Mouse (Mus musculus) brown adipose tissue, adult 24 weeks (tissue): ENCODE results near the gene Med6. TPM values are rescaled to one million over a fixed set of nuclear protein-coding genes. Genes with fewer than 3 reads are reported as not detected.

Experiments
- H3K27ac ChIP-seq: fragments of 200-500 bp; replicated peaks from 2 replicates; pipeline ENCODE4 v1.5.1; 2012; ENCODE audit warnings: low read depth, mild to moderate bottlenecking, low read length
- H3K4me1 ChIP-seq: fragments of 200-500 bp; 2 replicates; pipeline ENCODE4 v1.6.1; 2012; ENCODE audit warnings: low read length, mixed read lengths; ENCODE audit not compliant: control insufficient read depth, insufficient read depth, insufficient read length
- H3K4me3 ChIP-seq: fragments of 200-500 bp; 2 replicates; pipeline ENCODE4 v1.5.1; 2012; ENCODE audit warnings: low read depth, mild to moderate bottlenecking, low read length, moderate library complexity; ENCODE audit not compliant: insufficient read depth
- polyA plus RNA-seq: library from polyadenylated mRNA; stranded (reverse); fragments of >200 nt; gene quantifications from 2 replicates; pipeline ENCODE4 v1.2.4, GENCODE M21; 2012; ENCODE audit not compliant: missing spikeins, insufficient read depth, insufficient read length

Med6 gene
- 17.5 and 24.5 TPM in 2 replicates for polyA plus RNA-seq

DNA sequence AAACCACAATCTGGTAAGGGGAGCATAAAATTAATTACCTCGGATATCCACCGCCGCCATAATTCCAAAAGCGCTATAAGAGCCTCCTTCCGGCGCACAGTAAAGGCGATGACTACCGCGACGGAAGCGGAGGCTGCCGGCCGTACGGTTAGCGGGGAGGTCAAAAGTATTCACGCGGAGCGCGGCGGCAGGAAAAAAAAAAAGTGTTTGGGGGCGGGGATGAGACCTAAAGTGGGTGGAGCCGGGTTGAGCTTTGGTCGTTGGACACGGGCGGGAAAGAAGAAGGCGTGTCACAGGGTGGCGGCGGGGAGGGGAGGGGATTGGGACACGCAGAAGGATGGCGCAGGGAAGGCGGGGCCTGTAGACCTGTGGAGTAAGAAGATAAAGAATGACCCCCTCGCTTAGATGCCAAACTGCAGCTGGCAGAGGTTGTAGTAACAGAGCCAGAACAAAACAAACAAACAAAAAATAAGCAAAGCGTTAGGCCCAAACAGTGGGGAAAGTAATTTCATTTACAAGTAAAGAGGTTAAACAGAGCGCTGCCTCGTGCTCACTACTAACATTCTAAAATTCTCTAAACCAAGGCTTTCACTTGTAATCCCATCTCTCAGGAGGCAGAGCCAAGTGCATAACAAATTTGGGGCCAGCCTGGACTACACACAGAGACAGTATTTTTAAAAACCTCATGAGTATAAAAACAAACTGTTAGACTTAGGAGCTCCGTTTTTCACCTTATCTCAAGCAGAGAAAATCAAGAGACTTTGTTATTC is at the start of gene Med6:
Med6 (minus strand) TSS at position 107 of the 770 bp plus-strand sequence.
- H3K4me1 ChIP-seq: no peaks in the 10 kb centered on the region
- peak within 1 kb of the TSS; percentile 60 for H3K4me3 ChIP-seq
- no peak within 1 kb of the TSS; the same call in 1 of the 2 replicates for H3K27ac ChIP-seq

DNA sequence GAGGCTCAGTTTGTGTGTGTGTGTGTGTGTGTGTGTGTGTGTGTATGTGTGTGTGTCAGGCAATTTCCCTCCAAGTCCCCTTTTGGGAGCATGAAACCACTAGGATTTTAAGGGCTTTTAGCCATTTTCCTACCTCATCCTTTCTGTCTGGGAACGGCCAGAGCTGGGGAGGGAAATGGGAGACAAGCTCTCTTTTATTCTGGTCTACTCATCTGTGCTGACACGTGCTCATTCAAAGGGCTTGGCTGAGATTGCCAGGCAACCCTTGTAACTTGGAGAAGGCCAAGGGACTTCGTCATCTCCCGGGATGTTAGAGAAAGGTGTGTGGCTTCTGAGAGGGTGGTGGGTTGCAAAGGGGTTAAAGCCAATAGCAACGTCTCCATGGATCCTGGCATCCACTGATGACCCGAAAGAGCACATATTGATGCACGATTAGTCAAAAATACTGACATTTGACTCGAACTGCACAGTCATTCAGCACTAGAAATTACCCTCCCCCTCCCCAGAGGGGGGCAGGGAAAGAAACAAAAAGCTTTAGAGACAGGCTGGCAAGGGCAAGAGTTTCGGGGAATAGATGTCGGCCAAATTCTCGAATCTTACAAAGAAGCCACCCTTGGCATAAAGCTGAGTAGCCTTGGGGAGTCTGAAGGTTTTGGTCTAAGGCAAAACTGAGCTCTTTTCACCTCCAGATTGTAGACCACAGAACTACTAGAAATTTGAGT is 47.7 kb upstream of the Med6 start:
- Histone ChIP-seq H3K4me1 (no peaks in the 10 kb centered on the region), H3K4me3 (no peak overlapping the region), H3K27ac (no peak overlapping the region)

DNA sequence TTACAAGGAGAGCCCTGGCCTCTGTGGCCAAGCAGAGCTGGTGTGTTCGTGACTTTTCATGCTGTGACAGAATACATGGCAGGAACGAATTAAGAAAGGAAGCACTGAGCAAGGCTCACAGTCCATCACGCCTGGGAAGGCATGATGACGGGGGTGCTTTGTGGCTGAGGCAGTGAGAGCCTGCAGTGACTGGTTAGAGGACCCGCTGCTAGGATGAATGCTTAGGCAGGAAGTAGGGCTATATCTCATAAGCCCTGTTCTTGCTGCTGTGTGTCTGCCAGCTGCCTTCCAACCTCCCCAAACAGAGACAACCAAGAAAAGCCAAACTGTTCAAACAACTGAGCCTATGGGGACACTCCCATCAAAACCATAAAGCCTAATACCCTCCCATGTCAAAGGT is 45.8 kb upstream of the Med6 start:
- Histone ChIP-seq H3K4me1 (no peaks in the 10 kb centered on the region), H3K27ac (no peak overlapping the region), H3K4me3 (no peak overlapping the region)

DNA sequence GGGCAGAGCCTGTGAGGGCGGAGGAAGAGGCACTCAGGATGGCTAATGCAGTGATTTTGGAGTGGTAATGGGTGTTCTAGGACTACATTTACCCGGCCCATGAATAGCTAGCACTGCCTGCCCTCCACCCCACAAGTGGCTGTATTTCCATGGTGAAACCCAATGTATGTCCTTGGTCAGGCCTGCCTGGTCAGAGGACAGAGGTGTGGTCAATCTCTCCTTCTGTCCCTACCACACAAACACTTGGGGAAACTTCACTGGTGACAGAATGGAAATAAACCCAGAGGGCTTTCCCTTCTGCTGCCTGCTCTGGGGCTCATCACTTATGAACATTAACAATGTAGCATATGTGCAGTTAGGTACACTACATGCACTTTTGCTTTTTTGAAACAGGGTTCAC is 38.4 kb upstream of the Med6 start:
- Histone ChIP-seq H3K27ac (no peak overlapping the region), H3K4me3 (no peak overlapping the region), H3K4me1 (no peaks in the 10 kb centered on the region)

DNA sequence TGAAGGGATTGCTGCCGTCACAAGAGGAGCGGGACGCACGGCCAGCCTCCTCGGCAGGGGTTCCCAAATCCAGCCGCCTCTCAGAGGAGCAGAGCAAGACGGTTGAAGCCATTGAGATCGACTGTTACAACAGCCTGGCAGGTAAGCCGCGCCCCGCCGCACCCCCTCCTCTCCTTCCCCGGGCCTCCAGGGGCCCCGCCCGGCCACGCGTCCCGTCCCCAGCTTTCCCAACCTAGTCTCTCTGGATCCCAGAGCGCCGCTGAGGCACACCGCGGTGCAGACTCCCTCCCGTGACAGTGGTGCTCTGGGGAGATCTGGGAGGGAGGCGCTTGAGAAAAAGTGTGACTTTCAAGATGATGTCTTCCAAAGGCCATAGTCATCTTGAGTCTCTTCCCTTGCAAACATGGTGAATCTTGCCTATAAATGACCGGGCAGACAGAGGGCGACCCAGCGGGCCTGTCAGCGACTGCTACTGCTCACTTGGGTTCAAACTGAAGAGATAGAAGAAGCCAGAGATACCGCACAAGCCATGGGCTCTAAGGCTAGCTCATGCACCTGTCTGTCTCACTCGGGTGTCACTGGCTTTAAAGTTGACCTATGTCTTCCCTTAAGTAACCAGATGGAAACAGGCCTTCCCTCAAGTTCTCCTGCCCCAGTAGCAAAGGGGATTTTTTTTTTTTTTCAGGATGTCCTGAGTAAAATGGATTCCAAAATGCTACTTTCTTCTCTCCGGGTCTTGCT is 37.0 kb upstream of the Med6 start:
- Histone ChIP-seq H3K4me3 (peak overlapping the region; percentile 39), H3K27ac (no peak overlapping the region), H3K4me1 (no peaks in the 10 kb centered on the region)

DNA sequence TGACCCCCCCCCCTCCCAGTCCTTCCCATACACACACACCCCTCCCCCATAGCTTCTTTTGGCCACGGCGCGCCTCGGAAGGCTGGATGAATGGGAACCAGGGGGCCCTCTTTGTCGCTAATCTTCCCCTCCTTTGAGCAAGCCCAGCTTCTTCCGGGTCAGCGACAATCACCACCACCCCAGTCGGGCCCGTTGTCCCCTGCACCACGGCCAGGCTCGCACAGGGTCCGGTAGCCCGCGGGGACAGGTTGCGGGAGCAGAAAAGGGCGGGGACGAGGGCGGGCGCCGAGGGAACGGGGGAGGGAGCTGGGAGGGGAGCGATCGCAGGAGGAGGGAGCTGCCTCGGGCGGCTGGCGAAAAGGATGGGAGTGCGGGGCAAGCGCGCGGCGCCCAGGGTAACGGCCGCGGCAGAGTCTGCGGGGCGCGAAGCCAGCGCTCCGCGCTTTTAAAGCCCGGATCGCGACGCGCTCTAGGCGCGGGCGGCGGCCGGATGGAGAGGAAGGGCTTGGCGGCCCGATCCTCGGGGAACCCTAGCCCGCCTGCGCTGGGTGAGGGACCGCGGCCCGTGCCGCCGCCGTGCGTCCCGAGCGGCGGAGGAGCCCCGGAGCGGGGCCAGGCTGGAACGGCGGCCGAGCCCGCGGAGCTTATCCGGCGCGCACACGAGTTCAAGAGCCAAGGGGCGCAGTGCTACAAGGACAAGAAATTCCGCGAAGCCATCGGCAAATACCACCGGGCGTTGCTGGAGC is 36.3 kb upstream of the Med6 start, which contains the start of gene Ttc9:
Ttc9 (plus strand) TSS at position 335 of the 746 bp plus-strand sequence.
- H3K27ac ChIP-seq: no peak within 1 kb of the TSS
- peak within 1 kb of the TSS; percentile 39 for H3K4me3 ChIP-seq
- no peaks in the 10 kb centered on the region for H3K4me1 ChIP-seq

DNA sequence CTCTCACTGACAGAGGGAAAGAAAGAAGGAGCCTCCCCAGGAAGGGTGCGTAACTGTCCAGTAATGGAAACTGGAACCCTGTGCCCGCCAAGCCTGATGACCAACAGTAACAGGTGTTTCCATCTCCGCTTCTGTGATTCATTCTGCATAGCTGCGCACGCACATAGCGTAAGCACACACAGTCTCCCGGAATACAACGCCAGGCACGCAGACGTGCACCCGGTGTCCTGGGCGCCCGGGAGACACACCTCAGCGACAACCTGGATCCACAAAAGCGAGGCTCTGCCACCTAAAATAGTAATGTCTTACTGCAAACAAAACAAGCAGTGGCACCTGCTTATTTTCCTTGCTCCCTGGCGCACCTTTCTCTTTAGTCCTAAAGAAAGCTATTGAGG is 35.7 kb upstream of the Med6 start:
- Histone ChIP-seq H3K27ac (no peak overlapping the region), H3K4me1 (no peaks in the 10 kb centered on the region), H3K4me3 (no peak overlapping the region)

DNA sequence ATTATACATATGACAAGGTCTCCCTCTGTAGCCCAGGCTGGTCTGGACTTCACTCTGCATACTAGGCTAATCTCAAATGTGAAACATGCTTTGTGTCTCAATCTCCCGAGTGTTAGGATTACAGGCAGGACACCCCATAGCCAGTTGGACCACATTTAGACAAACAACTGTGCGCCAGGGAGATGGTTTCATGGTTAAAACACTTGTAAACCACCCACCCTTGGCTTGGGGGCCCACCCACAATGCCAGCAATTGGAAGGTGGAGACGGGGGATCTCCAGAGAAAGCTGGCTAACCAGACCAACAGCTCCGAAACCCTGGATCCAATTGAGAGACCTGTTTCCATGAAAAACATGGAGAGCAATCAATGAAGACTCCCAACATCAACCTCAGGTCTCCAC is 33.3 kb upstream of the Med6 start:
- Histone ChIP-seq H3K4me3 (no peak overlapping the region), H3K4me1 (no peaks in the 10 kb centered on the region), H3K27ac (no peak overlapping the region)

DNA sequence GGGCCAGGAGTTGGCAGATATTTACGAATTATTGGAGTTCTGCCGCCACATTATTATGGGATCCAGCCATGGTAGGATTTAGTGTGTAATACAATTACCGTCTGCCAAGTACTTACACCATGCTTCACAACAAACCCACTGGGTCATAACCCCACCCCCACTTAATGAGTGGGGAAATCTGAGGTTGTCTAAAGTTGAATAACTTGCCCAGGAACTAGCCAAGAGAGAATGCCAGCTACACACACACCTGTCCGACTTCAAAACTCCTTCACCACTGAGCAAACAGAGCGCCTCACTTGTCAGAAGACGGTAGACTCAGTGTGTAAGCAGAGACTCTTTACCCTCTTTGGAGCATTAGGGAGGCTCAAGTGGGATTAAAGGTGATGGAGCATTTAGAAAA is 32.6 kb upstream of the Med6 start:
- H3K4me3 ChIP-seq: no peak overlapping the region
- H3K4me1 ChIP-seq: no peaks in the 10 kb centered on the region
- no peak overlapping the region for H3K27ac ChIP-seq

DNA sequence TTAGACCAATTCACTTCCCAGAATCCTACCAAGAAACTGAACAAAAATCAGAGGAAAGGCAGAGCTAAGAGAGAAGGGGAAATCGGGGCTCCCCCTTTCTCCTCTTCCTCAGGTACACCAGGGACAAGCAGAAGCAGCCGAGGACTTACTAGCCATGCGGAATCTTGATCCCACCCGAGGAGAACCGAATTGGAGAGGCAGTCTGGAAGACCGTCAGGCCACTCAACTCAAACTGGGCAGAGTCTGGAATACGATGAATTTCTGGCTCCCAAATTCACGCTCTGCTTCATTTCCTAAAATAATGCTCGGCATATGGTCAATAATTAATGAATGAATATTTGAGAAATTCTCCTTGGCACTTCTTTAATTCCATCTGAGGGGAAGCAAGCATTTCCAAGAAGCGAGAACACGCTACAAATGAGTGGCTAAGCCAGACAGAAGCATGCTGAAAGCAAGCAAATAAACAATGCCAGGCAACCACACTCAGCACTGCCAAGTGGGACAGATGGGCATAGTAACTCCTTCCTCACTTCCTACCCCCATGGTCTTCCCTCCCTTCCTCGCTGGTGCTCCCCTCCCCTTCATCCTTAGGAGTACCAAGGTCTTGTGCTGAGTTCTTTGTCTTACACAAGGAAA is 31.5 kb upstream of the Med6 start:
- H3K4me3 ChIP-seq: no peak overlapping the region

DNA sequence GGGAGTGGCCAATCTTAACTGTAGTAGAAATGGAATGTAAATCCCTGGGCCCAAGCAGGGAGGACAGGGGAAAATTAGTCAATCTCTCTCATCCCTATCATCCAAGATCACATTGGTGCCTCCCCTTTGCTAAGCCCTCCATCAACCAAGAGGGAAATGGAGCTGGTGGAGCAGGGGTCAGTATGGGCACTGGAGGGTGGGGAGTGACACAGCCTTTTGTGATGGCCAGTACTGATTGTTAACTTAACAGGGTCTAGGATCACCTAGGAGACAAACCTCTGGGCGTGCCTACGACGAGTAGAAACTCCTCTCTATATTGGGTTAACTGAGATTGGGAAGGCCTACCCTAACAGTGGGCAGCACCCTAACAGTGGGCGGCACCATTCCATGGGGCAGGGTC is 28.6 kb upstream of the Med6 start:
- Histone ChIP-seq H3K4me1 (no peaks in the 10 kb centered on the region), H3K27ac (no peak overlapping the region), H3K4me3 (no peak overlapping the region)

More for the DNA sequence above, 31.5 kb upstream of the Med6 start:
- Histone ChIP-seq H3K4me1 (no peaks in the 10 kb centered on the region), H3K27ac (no peak overlapping the region)

DNA sequence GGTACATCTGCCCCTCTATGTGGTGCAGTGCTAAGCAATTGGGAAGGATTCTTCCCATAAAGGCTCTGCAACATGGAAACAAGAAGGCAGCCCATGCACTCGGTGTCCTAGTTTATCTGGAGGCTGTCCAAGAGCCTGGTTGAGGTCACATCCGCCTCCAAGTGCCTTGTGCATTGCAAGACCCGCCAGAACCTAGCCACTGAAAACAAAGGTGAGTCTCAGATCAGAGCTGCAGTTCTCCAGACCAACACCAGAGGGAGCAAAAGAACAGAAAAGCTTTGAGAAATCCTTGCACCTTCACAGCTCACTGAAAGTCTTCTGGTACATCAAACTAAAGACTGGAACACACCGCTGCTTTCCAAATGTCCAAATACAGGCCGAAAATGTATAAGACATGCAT is 24.5 kb upstream of the Med6 start:
- Histone ChIP-seq H3K27ac (no peak overlapping the region), H3K4me3 (no peak overlapping the region), H3K4me1 (no peaks in the 10 kb centered on the region)

DNA sequence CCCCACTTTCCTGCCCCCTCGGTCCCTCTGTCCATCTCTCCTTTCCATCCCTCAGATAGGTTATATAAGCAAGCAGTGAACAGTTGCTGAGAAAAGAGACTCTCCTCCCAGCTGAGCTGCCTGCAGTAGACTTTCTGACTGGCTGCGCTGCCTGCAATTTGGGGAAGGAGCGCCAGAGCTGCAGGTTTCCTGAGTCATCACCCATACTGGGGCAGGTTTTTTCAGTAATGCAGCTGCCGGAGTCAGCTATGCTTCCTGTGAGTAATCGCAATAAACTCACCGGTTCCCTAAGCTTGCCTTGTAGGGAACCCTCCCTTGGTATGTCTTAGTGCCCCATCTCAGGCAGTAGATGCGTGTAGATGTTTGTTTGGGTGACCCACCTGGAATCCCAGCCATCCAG is 22.2 kb upstream of the Med6 start:
- H3K4me3 ChIP-seq: no peak overlapping the region
- no peaks in the 10 kb centered on the region for H3K4me1 ChIP-seq
- no peak overlapping the region for H3K27ac ChIP-seq

DNA sequence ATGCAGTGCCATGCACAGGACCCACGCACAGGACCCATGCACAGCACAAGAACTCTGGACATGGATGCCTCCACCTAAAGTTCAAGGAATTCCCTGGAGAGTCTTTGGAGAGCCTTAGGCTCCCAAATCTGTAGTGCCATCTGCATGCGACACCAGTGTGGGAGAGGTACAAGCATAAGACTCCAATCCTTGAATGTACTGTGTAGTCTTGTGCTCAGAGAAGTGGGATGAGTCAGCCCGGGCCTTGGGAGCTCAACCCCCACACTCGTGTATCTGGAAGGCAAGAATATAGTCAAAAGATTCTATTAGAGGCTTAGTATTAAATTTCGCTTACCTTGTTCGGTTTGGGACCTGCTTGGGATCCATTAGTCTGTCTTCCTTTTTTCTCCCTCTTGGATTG is 21.0 kb upstream of the Med6 start:
- Histone ChIP-seq H3K27ac (no peak overlapping the region), H3K4me3 (no peak overlapping the region), H3K4me1 (no peaks in the 10 kb centered on the region)
